In the genomic region with DNA sequence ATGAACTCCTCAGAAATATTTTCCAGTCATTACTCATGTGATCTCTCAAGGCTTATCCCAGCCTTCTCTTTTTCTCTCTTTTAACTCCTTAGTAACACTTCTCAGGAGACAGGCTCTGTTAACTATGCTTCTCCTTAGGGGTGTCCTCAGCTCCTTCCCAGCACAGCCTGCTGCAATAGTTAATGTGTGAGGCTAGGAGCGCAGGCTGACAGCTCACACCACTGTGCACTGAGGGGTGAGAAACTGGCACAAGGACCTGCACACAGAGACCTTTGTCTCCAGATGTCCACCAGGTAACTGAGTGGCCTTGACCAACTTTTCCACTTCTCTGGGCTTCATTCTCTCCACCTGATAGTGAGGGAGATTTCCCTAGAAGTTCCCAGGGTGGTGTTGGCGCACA, we compare ENCODE assay signal across 16 mouse cellular contexts.
"Had no signal": no experiment of that assay in that cellular context is flagged by ENCODE, and none has a peak within 500 bp of the region (broad histone marks: within the 10 kb centered on the region; RNA-seq: fewer than 3 reads in every experiment).

No protein-coding gene starts in this region.

- DNase-seq: lung, adult 2 months; lung, postnatal 14 days; lung, postnatal 36 days; thymus, adult 2 months; thymus, postnatal 25 days; thymus, postnatal 4 days had no signal

- H3K9me3 ChIP-seq: lung, embryonic 15.5 days; megakaryocyte, embryonic 14.5 days; midbrain, embryonic 13.5 days; midbrain, embryonic 15.5 days; neural tube, embryonic 12.5 days; stomach, embryonic 15.5 days had no signal

- H3K27me3 ChIP-seq: lung, embryonic 15.5 days; midbrain, embryonic 13.5 days; midbrain, embryonic 15.5 days; neural tube, embryonic 12.5 days; stomach, embryonic 15.5 days had no signal

- H3K27ac ChIP-seq: liver, embryonic 14.5 days; lung, embryonic 15.5 days; macrophage; midbrain, embryonic 13.5 days; midbrain, embryonic 15.5 days; neural tube, embryonic 12.5 days; stomach, embryonic 15.5 days had no signal

- H3K4me2 ChIP-seq: lung, embryonic 15.5 days; midbrain, embryonic 11.5 days; midbrain, embryonic 13.5 days; midbrain, embryonic 15.5 days; neural tube, embryonic 12.5 days; stomach, embryonic 15.5 days had no signal

- H3K4me3 ChIP-seq: lung, embryonic 15.5 days; megakaryocyte, embryonic 14.5 days; midbrain, embryonic 13.5 days; midbrain, embryonic 15.5 days; neural tube, embryonic 12.5 days; stomach, embryonic 15.5 days had no signal

- H3K36me3 ChIP-seq: lung, embryonic 15.5 days; midbrain, embryonic 13.5 days; midbrain, embryonic 15.5 days; neural tube, embryonic 12.5 days; stomach, embryonic 15.5 days had no signal

- ATAC-seq: lung, postnatal 0 days; midbrain, embryonic 13.5 days; midbrain, embryonic 15.5 days had no signal

- H3K9ac ChIP-seq: liver, embryonic 14.5 days; lung, embryonic 15.5 days; midbrain, embryonic 13.5 days; midbrain, embryonic 15.5 days; neural tube, embryonic 12.5 days; stomach, embryonic 15.5 days had no signal
